Mouse (Mus musculus) NIH3T3 (cell line): ENCODE data around the gene Stk40.
A peak's percentile ranks its signal among the peaks of the same experiment; 100 is the strongest.

Source experiments
- DNase-seq: peaks from one replicate; pipeline ENCODE4 v3.0.0-alpha.2; 2012; ENCODE audit warnings: low read depth

Gene Stk40

DNA sequence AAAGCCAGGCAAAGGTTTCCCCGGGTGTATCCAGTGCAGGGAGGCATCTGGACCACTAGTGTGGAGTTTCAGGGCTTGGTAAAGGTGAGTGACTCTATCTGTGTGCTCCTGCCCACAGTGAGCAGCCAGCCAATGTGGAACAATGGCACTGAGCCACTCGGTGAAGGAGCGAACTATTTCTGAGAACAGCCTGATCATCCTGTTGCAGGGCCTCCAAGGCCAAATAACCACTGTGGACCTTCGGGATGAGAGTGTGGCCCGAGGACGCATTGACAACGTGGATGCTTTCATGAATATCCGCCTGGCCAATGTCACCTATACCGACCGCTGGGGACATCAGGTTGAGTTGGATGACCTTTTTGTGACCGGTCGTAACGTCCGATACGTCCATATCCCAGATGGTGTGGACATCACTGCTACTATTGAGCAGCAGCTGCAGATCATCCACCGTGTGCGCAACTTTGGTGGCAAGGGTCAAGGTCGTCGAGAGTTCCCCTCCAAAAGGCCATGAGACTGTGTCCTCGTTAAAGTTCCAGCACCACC is 6.0 kb upstream of the Stk40 start:
- DNase-seq, result no peak

DNA sequence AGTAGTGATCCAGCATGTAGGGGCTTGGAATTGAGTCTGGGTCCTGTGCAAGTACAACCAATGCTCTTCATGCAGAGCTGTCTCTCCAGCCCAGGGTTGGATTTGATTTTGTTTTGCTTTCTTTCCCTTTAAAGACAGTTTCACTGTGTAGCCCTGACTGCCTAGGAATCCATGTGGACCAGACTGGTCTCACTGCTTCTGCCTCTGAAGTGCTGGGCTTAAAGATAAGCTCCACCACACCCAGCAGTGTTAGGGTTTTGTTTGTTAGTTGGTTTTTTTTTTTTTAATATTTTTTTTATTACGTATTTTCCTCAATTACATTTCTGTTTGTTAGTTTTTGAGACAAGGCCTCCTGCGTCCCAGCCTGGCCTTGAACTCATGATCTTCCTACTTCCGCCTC is 4.4 kb upstream of the Stk40 start:
- DNase-seq, result no peak

DNA sequence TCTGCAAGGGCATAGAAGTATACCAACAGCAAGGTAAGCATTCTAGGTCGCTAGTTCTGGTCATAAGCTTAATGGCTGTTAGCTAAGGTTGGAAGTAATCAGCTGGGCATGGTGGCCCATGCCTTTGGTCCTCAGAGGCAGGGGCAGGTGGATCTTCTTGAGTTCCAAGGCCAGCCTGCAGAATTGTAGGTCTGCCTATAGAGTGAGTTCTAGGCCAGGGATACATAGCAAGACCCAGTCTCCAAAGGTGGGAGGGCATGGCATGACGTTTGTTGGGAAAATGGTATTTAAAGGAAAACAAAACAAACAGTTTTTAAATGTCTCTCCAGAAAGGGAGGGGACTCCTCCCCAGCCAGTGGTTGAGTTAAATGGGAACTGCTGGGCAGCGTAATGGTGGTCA is 3.0 kb upstream of the Stk40 start:
- DNase-seq, result no peak

- DNase-seq, result peak; percentile 89
These were observed 1.5 kb upstream of the Stk40 start for GRCm38 (mm10) chr4:126102061-126102841.

DNA sequence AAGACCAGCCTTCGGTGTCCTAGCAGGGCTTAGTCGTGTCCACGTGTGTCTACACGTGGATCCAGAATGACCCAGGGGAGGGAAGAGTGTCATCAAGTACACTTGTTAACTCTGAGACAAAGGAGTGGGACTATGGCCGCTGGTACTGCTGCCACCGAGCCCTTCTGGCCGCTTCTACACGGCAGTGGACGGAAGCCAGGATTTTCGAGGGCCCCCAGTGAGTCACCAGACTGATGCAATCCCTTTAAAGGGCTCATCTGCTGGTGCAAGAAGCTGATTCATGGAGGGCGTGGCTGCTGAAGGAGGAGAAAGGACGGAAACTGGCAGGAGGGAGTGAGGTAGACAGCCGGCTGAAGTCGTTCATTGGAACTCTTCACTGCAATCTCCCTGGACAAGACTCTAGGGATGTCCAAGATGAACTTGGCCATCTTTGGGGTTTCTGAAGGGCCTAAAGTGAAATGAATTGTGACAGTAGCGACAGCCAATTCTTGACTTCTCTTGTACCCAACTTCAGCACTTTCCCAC is 638 bp upstream of the Stk40 start:
- DNase-seq, result peak; percentile 99

GRCm38 (mm10) chr4:126104261-126105075 is 711 bp downstream of the Stk40 start:
- peak; percentile 47 for DNase-seq

DNA sequence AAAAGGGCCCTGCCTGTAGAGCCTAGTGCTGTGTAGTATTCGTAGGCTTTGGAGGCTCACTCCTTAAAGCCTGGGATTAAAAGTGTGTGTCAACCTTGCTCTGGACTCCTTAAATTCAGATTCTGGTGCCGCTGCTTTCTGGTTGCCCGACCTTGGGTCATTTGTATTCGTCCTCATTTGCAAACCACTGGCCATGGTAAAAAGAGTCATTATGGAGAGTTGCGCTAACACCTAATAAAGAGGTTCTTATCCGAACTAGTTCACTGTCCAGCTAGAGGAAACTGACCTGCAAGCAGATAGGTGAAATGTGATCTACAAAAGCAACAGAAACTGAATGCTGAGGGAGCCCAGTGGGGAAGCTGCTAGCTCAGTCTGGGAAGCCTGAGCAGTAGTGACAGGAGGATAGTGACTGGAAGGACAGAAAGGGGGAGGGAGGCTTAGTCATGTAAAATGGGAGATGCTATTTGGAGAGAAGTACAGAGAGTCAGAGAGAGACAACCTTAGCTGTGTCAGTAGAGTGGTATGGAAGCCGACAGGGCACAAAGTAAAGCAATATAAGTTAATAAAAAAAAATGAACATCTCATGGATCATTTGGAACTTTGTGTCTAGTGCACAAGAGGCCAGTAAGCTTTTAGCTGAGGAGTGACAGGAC is 1.5 kb downstream of the Stk40 start:
- DNase-seq, result no peak

DNA sequence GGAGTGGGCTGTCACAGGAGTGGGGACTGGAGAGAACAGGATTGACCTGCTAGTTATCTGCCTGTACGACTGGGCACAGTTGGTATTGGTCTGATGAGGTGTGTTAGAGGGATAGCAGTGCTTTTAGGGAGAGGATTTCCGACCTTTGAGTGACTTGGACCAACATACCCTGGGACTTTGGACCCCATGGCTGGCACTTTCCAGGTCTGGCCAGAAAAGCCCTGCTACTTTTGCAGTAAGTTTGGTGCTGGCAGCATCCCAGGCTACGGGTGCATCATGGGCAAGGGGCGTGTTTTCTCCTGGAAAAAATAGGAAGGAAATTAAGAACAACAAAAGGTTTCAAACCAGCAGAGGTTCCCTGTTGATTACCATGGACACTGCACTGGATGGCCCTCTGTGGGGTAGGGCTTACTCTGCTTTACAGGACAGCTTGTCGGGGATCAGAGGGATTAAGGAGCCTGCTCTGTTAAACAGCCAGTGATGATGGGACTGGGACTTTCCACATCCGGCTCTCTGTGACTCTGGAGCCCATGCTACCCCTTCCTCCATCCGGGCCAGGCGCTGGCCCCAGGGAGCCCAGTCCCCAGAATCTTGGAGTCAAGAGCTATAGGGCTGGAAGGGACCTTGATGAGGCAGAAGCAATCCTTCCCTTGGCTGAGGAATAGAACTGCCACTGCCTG is 4.4 kb downstream of the Stk40 start:
- peak; percentile 33 for DNase-seq

GRCm38 (mm10) chr4:126109613-126110373 is 6.0 kb downstream of the Stk40 start:
- peak; percentile 93 for DNase-seq

DNA sequence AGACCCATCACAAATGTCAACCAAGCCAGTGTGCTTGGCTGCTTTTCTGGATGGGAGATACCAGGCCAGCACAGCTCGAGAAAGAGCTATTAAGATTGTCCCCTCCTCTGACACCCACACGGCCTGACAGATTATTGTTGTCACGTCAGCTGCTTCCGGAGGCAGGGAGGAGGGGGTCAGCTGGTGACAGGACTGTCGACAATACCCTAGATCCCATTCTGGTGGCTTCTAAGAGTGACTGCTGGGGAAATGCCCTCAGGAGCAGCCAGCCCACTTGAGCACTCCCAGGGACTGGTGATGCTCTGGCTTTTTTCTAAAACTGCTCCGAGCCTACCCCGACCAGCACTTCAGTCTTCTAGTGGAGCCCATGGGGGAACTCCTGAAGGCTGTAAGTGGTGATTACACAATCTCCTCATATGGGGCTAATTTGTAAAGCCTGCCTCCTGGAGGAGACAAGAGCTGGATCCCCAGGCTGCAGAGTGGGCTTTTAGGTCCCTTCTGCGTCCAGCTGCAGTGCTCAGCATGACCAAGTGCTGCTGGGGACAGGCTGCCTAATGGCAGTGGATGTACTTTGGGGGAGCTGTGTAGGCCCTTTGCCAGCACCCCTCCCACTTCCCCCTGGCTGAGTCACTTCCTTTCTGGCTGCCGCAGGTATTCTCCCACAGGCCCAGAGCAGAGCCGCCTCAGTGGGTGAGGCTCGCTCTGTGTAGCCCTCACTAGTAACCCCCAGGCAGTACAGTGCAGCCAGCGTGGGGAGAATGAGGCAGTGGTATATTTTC is 6.8 kb downstream of the Stk40 start:
- peak; percentile 91 for DNase-seq

- no peak for DNase-seq
These were observed 7.4 kb downstream of the Stk40 start for GRCm38 (mm10) chr4:126111153-126111549.

GRCm38 (mm10) chr4:126113243-126113642 is 9.5 kb downstream of the Stk40 start:
- no peak for DNase-seq

GRCm38 (mm10) chr4:126113943-126114342 is 10.2 kb downstream of the Stk40 start:
- DNase-seq, result peak; percentile 83

DNA sequence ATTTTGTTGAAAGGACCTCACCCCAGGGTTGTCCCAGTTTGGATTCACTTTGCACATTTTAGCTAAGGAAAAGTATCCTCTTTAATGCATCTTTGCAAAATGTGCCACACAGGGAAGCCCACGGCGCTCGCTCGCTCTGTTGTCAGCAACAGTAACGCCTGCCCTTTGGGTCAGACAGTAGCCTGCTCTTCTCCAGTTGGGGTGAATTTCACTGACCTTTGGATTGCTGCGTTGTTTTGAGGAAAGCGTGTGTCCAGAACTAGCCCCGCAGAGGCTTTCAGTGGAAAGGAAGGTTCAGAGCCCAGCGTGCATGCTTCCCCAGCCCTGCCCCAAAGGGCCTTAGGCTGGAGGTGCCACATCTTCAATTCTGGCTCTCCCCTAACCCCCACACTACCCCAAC is 11.7 kb downstream of the Stk40 start:
- no peak for DNase-seq

GRCm38 (mm10) chr4:126115871-126116521 is 12.2 kb downstream of the Stk40 start:
- no peak for DNase-seq

DNA sequence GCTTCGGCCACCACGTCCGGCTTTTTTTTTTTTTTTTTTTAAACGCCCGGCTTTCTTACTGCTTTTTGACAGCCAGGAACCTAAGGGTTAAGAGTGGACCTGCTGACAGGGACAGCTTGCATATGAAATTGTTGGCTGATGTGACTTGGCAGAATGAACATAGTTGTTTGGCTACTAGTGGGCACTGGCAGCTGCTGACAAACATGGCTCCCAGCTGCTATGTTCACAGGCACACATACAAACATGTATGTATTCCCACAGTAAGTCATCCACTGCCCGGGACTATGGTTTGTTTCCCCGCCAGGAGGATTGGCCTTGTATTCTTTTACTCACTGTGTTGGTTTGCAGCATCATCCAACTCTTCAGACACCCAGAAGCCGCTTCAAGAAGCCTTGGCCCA is 13.4 kb downstream of the Stk40 start:
- DNase-seq, result no peak

GRCm38 (mm10) chr4:126118651-126119050 is 14.9 kb downstream of the Stk40 start:
- DNase-seq, result no peak

GRCm38 (mm10) chr4:126119051-126119450 is 15.3 kb downstream of the Stk40 start:
- no peak for DNase-seq

DNA sequence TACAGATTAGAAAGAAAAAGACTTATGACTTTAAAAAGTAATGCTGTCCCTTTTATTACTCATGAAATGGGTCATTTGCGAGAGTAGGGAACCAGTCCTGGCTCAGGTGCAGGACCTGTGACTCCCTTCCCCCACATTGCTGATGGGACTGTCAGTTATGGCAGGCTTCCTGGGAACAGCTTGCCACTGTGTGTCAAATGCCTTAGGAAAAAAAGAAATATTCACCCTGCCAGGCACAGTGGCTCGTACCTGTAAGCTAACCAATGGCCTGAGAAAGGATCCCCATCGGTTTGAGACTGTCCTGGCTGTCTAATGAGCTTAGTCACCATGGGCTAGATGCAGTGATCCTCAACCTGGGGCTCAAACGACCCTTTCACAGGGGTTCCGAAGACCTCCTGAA is 16.3 kb downstream of the Stk40 start:
- no peak for DNase-seq

- no peak for DNase-seq
These were observed 16.7 kb downstream of the Stk40 start for GRCm38 (mm10) chr4:126120506-126120905.
